Mouse (Mus musculus): ENCODE measurements around the gene Itpr3. TPM values are rescaled to one million over a fixed set of nuclear protein-coding genes. Genes with fewer than 3 reads are reported as not detected.
A peak's percentile ranks its signal among the peaks of the same experiment; 100 is the strongest.

Gene Itpr3
- polyA plus RNA-seq, 1 experiment from 2014 or later: 0.41 TPM

DNA sequence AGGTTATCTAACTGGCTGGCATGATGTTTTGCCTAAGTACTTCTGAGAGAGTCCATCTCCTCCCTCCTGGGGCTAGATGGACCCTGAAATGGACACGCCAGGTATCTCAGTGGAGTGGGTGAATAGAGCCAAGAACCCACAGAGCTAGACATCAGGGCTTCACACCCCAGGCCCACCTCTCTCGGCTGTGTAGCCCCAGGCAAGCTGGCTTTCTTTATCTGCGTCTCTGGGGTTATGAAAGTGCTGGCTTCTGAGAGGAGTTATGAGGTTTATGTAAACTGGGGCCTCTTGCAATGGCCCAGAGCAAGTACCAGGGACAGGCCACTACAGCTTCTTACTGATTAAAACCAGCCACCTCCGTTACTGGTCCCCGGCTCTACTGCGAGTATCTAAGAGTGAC lies 97.8 kb downstream of the Itpr3 start:
- no peak overlapping the region for H3K4me3 ChIP-seq
- no peak overlapping the region for H3K4me2 ChIP-seq
- no peaks in the 10 kb centered on the region for H3K27me3 ChIP-seq
- ATAC-seq: no peak
- WGBS: 91% methylated on average over 6 of the region's 6 CpGs
- H3K9ac ChIP-seq: no peak overlapping the region
- H3K4me1 ChIP-seq: no peaks in the 10 kb centered on the region
- H3K9me3 ChIP-seq (replicated peaks): no peaks in the 10 kb centered on the region
- H3K36me3 ChIP-seq (ENCODE audit: poor library complexity, severe bottlenecking): no peaks in the 10 kb centered on the region
- no peak overlapping the region for H3K27ac ChIP-seq

DNA sequence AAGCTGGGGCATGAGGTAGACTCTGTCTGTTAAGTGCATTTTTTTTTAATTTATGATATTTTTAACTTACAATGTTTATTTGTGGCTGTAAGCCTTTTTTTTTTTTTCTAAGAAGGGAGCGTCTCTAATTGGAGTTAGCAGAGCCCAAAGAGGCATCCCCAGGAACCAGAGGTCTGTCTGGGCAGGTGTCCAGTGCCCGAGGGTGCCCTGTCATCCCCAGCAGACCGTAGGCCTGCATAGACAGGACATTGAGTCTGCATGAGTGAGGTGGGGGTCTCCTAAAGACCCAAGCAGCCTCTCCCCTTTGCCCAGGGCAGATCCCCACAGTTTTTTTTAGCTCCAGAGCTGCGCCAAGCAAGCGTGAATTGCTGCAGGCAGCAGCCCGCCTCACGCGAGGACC lies 98.6 kb downstream of the Itpr3 start:
- ATAC-seq: no peak
- WGBS: 80% methylated on average over 8 of the region's 8 CpGs
- H3K27ac ChIP-seq: no peak overlapping the region

GRCm38 (mm10) chr17:27158439-27158838 lies 101.3 kb downstream of the Itpr3 start:
- 85% methylated on average over 6 of the region's 6 CpGs for WGBS
- H3K4me1 ChIP-seq: no peaks in the 10 kb centered on the region
- no peak overlapping the region for H3K4me2 ChIP-seq
- no peak overlapping the region for H3K9ac ChIP-seq
- no peaks in the 10 kb centered on the region for H3K36me3 ChIP-seq (ENCODE audit: poor library complexity, severe bottlenecking)
- no peak overlapping the region for H3K4me3 ChIP-seq
- no peak overlapping the region for H3K27ac ChIP-seq
- no peaks in the 10 kb centered on the region for H3K9me3 ChIP-seq (replicated peaks)
- no peaks in the 10 kb centered on the region for H3K27me3 ChIP-seq
- no peak for ATAC-seq

More for the DNA sequence above, 98.6 kb downstream of the Itpr3 start:
- Histone ChIP-seq H3K27me3 (no peaks in the 10 kb centered on the region), H3K4me3 (no peak overlapping the region), H3K36me3 (ENCODE audit: poor library complexity, severe bottlenecking) (no peaks in the 10 kb centered on the region), H3K9me3 (replicated peaks) (no peaks in the 10 kb centered on the region), H3K4me1 (no peaks in the 10 kb centered on the region), H3K4me2 (no peak overlapping the region), H3K9ac (no peak overlapping the region)

GRCm38 (mm10) chr17:27159169-27159568 lies 102.1 kb downstream of the Itpr3 start:
- Histone ChIP-seq H3K4me3 (no peak overlapping the region), H3K4me2 (no peak overlapping the region), H3K4me1 (no peaks in the 10 kb centered on the region), H3K9ac (no peak overlapping the region), H3K36me3 (ENCODE audit: poor library complexity, severe bottlenecking) (no peaks in the 10 kb centered on the region), H3K9me3 (replicated peaks) (no peaks in the 10 kb centered on the region), H3K27me3 (no peaks in the 10 kb centered on the region), H3K27ac (no peak overlapping the region)
- WGBS: 81% methylated on average over 7 of the region's 7 CpGs
- ATAC-seq: no peak

- 76% methylated on average over 4 of the region's 4 CpGs for WGBS
- no peak for ATAC-seq
- no peak overlapping the region for H3K4me3 ChIP-seq
- no peak overlapping the region for H3K4me2 ChIP-seq
- no peaks in the 10 kb centered on the region for H3K9me3 ChIP-seq (replicated peaks)
- H3K36me3 ChIP-seq (ENCODE audit: poor library complexity, severe bottlenecking): no peaks in the 10 kb centered on the region
- no peak overlapping the region for H3K9ac ChIP-seq
- no peaks in the 10 kb centered on the region for H3K4me1 ChIP-seq
- no peaks in the 10 kb centered on the region for H3K27me3 ChIP-seq
- no peak overlapping the region for H3K27ac ChIP-seq
Measured at GRCm38 (mm10) chr17:27160905-27161304, 103.8 kb downstream of the Itpr3 start.

DNA sequence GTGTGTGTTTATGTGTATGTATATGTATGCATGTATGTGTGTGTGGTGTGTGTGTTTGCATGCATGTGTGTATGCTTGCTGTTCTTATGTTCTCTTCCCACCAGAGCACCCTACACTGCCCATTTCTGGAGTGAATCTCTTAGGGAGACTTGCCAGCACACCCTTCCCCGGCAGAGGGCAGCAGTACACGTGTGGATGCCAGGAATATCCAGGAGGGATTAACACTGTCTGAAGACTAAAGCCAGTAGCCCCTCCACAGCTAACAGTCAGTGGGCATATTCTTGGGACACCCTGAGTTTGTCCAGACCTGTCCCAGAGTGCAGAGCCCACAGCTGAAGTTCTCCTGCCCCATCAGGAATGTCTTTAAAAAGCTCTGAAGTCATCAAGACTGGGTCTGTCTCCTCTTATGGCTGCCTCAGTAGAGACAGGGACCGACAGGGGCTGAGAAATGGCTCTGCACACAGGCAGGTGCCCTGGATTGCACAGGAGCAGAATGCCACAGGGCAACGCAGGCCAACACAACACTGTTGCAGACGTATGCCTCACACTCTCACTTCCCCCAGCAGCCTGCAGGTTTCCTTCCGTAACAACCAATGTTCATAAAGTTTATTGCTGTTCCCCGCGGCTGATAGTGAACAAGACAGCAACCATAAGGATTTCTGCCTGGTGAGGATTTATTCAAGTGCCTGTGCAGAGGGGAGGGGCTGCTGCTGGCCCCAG lies 108.1 kb downstream of the Itpr3 start:
- 70% methylated on average over 8 of the region's 8 CpGs for WGBS
- no peak overlapping the region for H3K9ac ChIP-seq
- H3K27ac ChIP-seq: no peak overlapping the region
- peak; percentile 38; the same call in 1 of the 2 replicates for ATAC-seq
- no peaks in the 10 kb centered on the region for H3K27me3 ChIP-seq
- H3K36me3 ChIP-seq (ENCODE audit: poor library complexity, severe bottlenecking): no peaks in the 10 kb centered on the region
- H3K9me3 ChIP-seq (replicated peaks): no peaks in the 10 kb centered on the region
- H3K4me1 ChIP-seq: no peaks in the 10 kb centered on the region
- H3K4me2 ChIP-seq: no peak overlapping the region
- H3K4me3 ChIP-seq: no peak overlapping the region

- ATAC-seq: no peak
- H3K9me3 ChIP-seq (replicated peaks): no peaks in the 10 kb centered on the region
- H3K36me3 ChIP-seq (ENCODE audit: poor library complexity, severe bottlenecking): no peaks in the 10 kb centered on the region
- no peak overlapping the region for H3K4me3 ChIP-seq
- H3K27ac ChIP-seq: no peak overlapping the region
- no peak overlapping the region for H3K9ac ChIP-seq
- no peak overlapping the region for H3K4me2 ChIP-seq
- H3K27me3 ChIP-seq: no peaks in the 10 kb centered on the region
- no peaks in the 10 kb centered on the region for H3K4me1 ChIP-seq
- WGBS: 83% methylated on average over 6 of the region's 6 CpGs
Measured at GRCm38 (mm10) chr17:27166901-27167300, 109.8 kb downstream of the Itpr3 start.

- Histone ChIP-seq H3K36me3 (ENCODE audit: poor library complexity, severe bottlenecking) (no peaks in the 10 kb centered on the region), H3K4me3 (no peak within 1 kb of the TSS), H3K27me3 (no peaks in the 10 kb centered on the region), H3K4me2 (no peak within 1 kb of the TSS), H3K9ac (no peak within 1 kb of the TSS), H3K27ac (no peak within 1 kb of the TSS), H3K4me1 (no peaks in the 10 kb centered on the region), H3K9me3 (replicated peaks) (no peaks in the 10 kb centered on the region)
- WGBS: 67% methylated on average over 4 of the region's 4 CpGs
- ATAC-seq: no peak
Measured at GRCm38 (mm10) chr17:27167545-27167944, 110.4 kb downstream of the Itpr3 start, which contains the start of gene Ip6k3. Gene Ip6k3 (minus strand): TSS chr17:27167795.

DNA sequence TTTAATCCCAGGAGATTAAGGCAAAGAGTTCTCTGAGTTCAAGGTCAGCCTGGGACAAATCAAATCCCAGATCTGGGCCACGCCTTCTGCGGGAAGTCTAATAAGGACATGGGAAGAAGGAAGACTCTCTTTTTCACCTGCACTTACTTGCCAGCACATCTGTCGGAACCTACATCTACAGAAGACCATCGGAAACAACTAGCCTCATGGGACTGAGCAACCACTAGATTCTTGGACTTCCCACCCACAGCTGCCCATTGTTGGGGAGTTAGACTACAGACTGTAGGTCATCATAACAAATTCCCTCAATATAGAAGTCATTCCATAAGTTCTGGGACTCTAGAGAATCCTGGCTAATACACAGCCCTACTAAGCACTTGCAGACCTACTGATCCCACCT lies 111.5 kb downstream of the Itpr3 start:
- ATAC-seq: no peak
- H3K4me1 ChIP-seq: no peaks in the 10 kb centered on the region

DNA sequence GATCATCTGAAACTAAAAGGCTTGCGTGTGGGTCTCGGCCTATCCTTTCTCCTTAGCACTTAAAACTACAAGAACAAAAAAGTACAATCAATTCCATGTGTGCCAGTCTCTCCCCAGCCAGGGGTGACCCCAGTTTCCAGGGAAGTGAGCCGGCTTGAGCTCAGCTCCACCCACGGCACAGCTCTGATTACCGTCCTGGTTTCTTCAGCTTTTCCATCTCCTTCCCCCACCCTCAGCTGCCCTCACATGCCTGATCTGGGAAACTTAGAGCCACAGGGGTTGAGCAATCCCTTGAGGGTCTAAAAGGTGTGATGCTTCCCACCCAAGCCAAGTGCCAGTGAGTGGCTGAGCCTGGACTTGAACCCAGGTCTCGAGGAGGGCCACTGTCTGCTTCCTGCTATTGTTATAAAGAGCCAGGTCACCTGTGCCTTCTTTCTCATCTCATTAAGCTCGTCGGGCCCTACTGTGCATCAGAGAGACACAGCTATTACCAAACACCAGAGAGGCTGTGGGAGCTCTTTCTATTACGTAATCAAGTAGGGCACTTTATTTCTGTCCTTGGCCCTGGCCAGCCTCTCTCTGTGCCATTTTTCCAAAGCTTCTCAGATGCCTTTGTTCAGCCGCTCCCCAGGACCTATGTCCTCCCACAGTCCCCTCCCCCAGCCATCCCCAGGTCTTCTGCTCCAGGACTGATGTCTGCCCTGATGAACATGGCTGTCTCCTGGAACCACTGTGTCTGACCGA lies 113.0 kb downstream of the Itpr3 start:
- H3K9ac ChIP-seq: no peak overlapping the region
- no peak overlapping the region for H3K4me3 ChIP-seq
- ATAC-seq: no peak
- no peaks in the 10 kb centered on the region for H3K9me3 ChIP-seq (replicated peaks)
- H3K4me2 ChIP-seq: no peak overlapping the region
- no peaks in the 10 kb centered on the region for H3K27me3 ChIP-seq
- H3K27ac ChIP-seq: no peak overlapping the region
- no peaks in the 10 kb centered on the region for H3K36me3 ChIP-seq (ENCODE audit: poor library complexity, severe bottlenecking)
- H3K4me1 ChIP-seq: peaks cover 4% of the 10 kb centered on the region; the same call in 1 of the 2 replicates
- 73% methylated on average over 11 of the region's 11 CpGs for WGBS

More for the DNA sequence above, 111.5 kb downstream of the Itpr3 start:
- H3K27ac ChIP-seq: no peak overlapping the region
- H3K9ac ChIP-seq: no peak overlapping the region
- no peaks in the 10 kb centered on the region for H3K36me3 ChIP-seq (ENCODE audit: poor library complexity, severe bottlenecking)
- H3K9me3 ChIP-seq (replicated peaks): no peaks in the 10 kb centered on the region
- WGBS: 97% methylated on average over 4 of the region's 4 CpGs
- no peak overlapping the region for H3K4me2 ChIP-seq
- H3K4me3 ChIP-seq: no peak overlapping the region
- H3K27me3 ChIP-seq: no peaks in the 10 kb centered on the region

DNA sequence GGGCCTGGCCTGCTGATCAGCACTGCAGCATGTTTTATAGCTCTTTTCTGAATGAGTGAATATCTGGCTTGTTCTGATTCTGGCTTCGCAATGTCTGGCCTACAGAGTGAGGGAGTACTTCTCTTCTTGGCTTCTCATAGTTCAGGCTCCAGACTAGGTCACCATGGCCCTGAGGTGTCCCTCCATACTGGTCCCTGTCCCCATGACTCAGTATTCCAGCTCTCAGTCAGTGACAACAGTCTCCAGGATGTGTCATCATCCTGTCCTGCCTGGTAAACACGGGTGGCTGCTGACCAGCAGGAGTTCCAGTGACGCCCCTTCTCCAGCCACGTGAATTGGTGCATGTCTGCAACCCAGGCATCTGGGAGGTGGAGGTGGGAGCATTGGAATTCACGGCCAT lies 114.0 kb downstream of the Itpr3 start:
- H3K9ac ChIP-seq: no peak overlapping the region
- peaks cover 14% of the 10 kb centered on the region for H3K4me1 ChIP-seq
- H3K9me3 ChIP-seq (replicated peaks): no peaks in the 10 kb centered on the region
- 82% methylated on average over 5 of the region's 5 CpGs for WGBS
- no peaks in the 10 kb centered on the region for H3K27me3 ChIP-seq
- ATAC-seq: no peak
- no peaks in the 10 kb centered on the region for H3K36me3 ChIP-seq (ENCODE audit: poor library complexity, severe bottlenecking)
- no peak overlapping the region for H3K4me3 ChIP-seq
- H3K4me2 ChIP-seq: no peak overlapping the region
- no peak overlapping the region for H3K27ac ChIP-seq

All from forebrain, embryonic 13.5 days (tissue).